Mouse (Mus musculus) large intestine, adult 2 months (tissue): Measurements from ENCODE around the gene Zic2. TPM values are rescaled to one million over a fixed set of nuclear protein-coding genes. Genes with fewer than 3 reads are reported as not detected.

Experiments
- DNase-seq: peaks from one replicate; pipeline ENCODE4 v3.0.0-alpha.2; 2012; ENCODE audit warnings: low read depth, low spot score
- WGBS: fragments of 180-500 bp; shearing (Covaris S2); methylation state at CpG from one replicate; pipeline ENCODE4 v1.1.7; 2018; 5-methylcytosine and 5-hydroxymethylcytosine counted together
- polyA plus RNA-seq: library from polyadenylated mRNA; depleted of rRNA; stranded (reverse); fragments of >200 nt; gene quantifications from 2 replicates; pipeline ENCODE4 v1.2.3, GENCODE M21; 2012; rRNA removed

Zic2 gene
- polyA plus RNA-seq, 1 experiment, result not detected

GRCm38 (mm10) chr14:122487366-122487765 lies 12.1 kb downstream of the Zic2 start:
- 10% methylated on average over 5 of the region's 5 CpGs for WGBS
- DNase-seq, result no peak

DNA sequence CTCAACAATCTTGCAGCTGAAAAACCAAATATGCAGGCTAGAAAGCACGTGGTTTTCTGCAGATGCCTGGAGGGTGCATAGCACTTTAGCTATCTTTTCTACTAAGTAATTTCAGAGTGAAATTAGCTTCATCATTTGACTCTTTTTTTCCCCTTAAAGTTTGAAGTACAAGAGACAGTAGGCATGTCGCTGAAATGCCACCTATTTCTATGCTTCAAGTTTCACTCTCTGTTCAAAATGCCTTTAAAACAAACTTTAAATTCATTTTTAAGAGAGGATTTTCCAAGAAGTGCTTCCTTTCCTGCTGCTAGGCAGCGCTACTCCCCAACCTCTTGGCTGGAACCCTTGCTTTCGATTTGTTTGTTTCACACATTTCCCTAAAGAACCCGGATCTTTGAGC lies 13.8 kb downstream of the Zic2 start:
- WGBS, result 3% methylated on average over 5 of the region's 5 CpGs
- no peak for DNase-seq

DNA sequence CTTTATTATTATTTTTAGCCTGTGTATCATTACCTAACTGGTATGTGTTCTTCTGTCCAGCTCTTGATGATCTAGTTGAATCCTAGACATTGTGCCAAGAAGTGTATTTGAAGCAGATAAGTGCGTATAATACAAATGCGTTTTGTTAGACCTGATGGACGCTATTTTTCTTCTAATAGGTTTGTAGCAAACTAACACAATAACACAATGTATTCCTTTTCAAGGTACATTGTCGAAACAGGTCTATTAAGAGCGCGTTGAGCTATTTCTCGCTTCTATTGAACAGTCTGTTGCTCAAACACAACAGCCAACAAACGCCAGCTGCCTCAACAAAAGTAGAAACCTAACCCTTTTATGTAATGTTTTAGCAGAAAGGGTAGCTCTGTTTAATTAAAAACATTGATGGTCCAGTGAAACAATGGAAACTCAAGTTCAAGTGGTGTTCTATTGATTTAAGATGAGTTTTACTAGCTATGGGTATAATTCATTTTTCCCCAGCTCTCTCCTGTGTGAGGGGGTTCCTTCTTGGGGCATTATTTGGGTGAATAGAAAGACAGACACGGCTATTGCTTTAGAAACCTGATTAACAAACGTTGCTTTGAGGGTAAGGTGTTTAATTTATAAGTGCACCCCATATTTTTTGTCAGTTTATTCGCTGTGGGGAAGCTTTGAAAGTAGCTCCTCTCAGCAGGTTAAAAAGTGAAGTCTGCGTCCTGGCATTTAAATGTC lies 14.6 kb downstream of the Zic2 start:
- no peak for DNase-seq

GRCm38 (mm10) chr14:122490441-122491328 lies 15.4 kb downstream of the Zic2 start, which contains the start of gene Gm10837:
TSS of gene Gm10837 (plus strand) at chr14:122490586.
- no peak for DNase-seq
- 1% methylated on average over 51 of the region's 51 CpGs for WGBS

More for the DNA sequence above, 14.6 kb downstream of the Zic2 start:
- 12% methylated on average over 12 of the region's 12 CpGs for WGBS

GRCm38 (mm10) chr14:122491521-122491920 lies 16.3 kb downstream of the Zic2 start:
- 72% methylated on average over 6 of the region's 6 CpGs for WGBS

DNA sequence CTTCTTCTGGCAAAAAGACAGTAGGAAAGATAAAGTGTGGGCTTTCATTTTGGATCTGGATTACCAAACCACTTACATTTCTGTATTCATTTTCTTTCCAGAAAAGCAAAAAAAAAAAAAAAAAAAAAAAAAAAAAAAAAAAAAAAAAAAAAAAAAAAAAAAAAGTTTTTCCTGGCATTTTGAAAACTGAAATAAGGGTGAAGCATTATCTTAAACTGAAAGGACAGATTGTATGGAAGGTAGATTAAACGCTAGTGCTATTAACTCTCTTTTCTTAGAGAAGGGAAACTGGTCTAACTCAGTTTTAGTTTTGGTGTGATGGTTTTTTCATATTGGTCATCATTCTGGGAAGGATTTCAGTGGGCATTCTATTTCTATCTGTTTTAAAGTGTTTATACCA lies 16.8 kb downstream of the Zic2 start:
- WGBS, result 72% methylated on average over 1 of the region's 1 CpGs
- DNase-seq, result no peak

More at GRCm38 (mm10) chr14:122491521-122491920, 16.3 kb downstream of the Zic2 start:
- no peak for DNase-seq

GRCm38 (mm10) chr14:122509058-122509457 lies 33.8 kb downstream of the Zic2 start:
- 8% methylated on average over 2 of the region's 2 CpGs for WGBS
- DNase-seq, result no peak

- WGBS, result 26% methylated on average over 3 of the region's 3 CpGs
Observed at GRCm38 (mm10) chr14:122511519-122511918, 36.3 kb downstream of the Zic2 start.

DNA sequence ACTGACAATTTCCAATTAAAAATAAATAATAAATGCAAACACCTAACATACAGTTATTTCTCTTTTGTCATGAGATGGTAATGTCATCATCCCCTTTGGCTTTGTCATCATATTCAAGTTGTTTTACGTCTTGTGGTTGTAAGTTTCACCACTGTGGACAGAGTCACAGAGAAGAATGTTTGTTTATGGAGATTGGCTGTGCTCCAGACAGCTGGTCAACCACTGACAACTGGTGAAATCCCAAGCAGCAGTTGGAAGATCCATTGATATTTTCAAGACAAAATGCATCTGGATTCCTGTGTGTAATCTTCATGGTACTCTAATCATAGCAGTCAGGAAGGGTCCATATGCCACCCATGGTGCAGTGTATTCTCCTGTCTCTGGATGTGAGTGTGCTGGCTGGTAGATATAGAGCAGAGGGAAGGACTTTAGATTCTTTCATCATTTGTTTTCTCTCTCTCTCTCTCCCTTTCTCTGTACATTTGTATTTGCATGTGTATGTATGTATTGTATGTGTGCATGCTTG lies 38.3 kb downstream of the Zic2 start:
- 15% methylated on average over 1 of the region's 1 CpGs for WGBS
- no peak for DNase-seq

More at GRCm38 (mm10) chr14:122511519-122511918, 36.3 kb downstream of the Zic2 start:
- no peak for DNase-seq

- no peak for DNase-seq
- WGBS, result 90% methylated on average over 4 of the region's 4 CpGs
Observed at GRCm38 (mm10) chr14:122528475-122528874, 53.2 kb downstream of the Zic2 start.

Other genes with a start within 250 kb of the Zic2 start
- 0.07 TPM in 1 of 2 replicates, not detected in the other for gene Gm5089, start 24.3 kb upstream of the Zic2 start, polyA plus RNA-seq
- not detected in 2 replicates for gene Zic5, start 9.8 kb upstream of the Zic2 start, polyA plus RNA-seq
- gene Gm10837, start 15.2 kb downstream of the Zic2 start, polyA plus RNA-seq, result not detected in 2 replicates
- gene Pcca, start 58.9 kb downstream of the Zic2 start, polyA plus RNA-seq, result 12.3 and 15.6 TPM in 2 replicates